Mouse (Mus musculus): Measurements from ENCODE around the gene Olfr543. TPM values are rescaled to one million over a fixed set of nuclear protein-coding genes. Genes with fewer than 3 reads are reported as not detected.

The Olfr543 gene
- not detected in 2 replicates for polyA plus RNA-seq (2015; fragmentation: Nextera tagmentation; extraction: Ambion mirVana)

DNA sequence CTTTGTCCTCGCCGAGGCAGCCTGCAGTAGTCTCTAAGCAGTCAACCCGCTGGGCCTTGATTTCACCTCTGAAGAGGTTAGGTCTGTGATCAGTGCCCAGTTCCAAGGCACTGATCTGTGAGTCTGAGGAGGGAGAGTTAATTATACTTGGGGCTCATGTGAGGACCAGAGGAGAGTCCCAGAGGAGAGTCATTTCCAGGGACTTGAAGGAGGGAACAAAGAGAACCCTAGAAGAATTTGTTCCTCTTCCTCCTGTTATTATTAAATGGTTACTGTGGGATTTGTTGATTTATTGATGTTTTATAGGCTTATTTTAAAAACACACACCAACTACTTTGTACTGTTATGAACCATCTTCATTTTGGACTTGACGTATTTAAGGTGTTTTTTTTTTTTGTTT, at the start of gene Olfr543:
Gene Olfr543 (minus strand): TSS at position 101 of the 400 bp plus-strand sequence.

DNA sequence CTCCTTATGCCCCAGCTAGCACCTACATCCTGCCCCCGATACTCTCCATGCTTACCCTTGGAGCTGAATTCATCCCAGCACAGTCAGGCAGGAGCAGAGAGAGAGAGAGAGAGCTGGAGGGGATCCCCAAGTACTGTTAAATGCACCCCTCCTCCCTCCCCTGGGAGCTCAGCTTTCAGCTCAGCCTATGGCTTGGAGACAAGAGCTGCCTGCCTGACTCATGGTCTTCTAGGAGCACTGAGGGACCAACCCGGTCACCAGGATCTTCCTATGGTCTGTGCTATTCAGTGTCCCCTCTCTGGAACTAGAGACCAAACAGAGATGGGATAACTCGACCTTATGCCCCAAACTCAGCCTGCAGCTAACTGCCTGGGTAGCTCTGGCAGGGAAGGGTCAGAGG, 18.0 kb upstream of the Olfr543 start, which contains the start of gene Olfr545:
Gene Olfr545 (minus strand): TSS at position 101 of the 400 bp plus-strand sequence.

DNA sequence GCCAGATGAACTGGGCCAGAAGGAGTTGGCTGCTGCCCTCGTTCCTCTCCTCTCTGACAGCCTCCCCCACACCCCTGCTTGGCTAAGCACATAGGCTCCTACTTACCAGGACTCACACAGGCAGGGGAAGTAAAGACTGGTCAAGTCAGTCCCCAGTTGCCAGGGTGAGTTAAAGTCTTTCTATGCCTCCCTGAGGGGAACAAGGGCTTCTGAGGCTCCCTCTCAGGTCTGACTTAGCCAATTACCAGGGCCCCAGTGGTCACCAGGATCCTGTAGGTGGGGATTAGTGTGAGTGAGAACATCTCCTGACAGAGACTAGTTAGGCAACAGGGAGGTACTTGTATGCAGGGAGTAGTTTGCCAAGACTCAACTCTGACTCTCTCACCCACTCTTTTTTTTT, 6.7 kb upstream of the Olfr543 start, which contains the start of gene Olfr544:
Gene Olfr544 (minus strand): TSS at position 153 of the 400 bp plus-strand sequence.

DNA sequence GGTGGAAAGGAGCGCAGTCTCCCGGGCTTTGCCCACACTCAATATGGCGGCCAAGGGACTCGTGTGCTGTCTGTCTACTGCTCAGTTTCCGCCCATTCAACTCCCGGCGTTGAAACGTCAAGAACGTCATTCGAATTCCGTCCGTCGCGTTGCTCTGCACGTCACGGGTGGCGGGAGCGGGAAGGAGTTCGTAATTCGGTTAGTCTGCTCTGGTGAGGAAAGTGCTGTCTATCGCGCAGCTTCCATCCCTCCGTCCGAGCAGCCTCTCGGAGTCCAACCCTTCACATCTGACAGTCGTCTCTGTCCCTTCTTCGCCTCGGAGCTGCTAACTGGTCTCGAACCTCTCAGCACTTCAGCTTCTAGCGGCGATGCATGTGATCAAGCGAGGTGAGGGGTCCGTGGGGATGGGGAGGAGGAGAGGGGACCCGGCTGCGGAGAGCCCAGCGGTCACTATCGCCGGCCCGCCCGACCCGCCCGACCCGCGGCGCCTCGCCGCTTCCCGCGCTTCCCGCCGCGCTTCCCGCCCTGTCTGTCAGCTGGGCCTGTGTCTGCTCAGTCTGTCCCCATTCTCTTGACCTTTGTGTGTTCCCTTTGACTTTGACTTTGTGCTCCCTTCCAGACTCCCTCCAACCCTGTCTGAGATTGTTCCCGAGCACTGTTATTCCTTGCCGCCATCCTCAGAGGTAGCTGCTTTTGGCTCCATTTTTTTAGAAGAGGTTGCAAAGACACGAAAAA, 39.7 kb downstream of the Olfr543 start, which contains the start of gene Rrm1:
Gene Rrm1 (plus strand): TSS at position 39 of the 735 bp plus-strand sequence.

Other genes with a start within 250 kb of the Olfr543 start
- 42.5 and 58.3 TPM in 2 replicates for gene Rhog, start 225.6 kb downstream of the Olfr543 start, polyA plus RNA-seq (2015; fragmentation: Nextera tagmentation; extraction: Ambion mirVana)
- 20.1 and 31.1 TPM in 2 replicates for gene Stim1, start 213.9 kb downstream of the Olfr543 start, polyA plus RNA-seq (2015; fragmentation: Nextera tagmentation; extraction: Ambion mirVana)
- gene Rrm1, start 40.0 kb downstream of the Olfr543 start, polyA plus RNA-seq (2015; fragmentation: Nextera tagmentation; extraction: Ambion mirVana) = 43.2 and 47.8 TPM in 2 replicates
- gene Olfr544, start 6.6 kb upstream of the Olfr543 start, polyA plus RNA-seq (2015; fragmentation: Nextera tagmentation; extraction: Ambion mirVana) = 0.08 TPM in 1 of 2 replicates, not detected in the other
- not detected in 2 replicates for gene Olfr545, start 17.9 kb upstream of the Olfr543 start, polyA plus RNA-seq (2015; fragmentation: Nextera tagmentation; extraction: Ambion mirVana)
- not detected in 2 replicates for gene Olfr547, start 53.1 kb upstream of the Olfr543 start, polyA plus RNA-seq (2015; fragmentation: Nextera tagmentation; extraction: Ambion mirVana)
- not detected in 2 replicates for gene Olfr548-ps1, start 59.2 kb upstream of the Olfr543 start, polyA plus RNA-seq (2015; fragmentation: Nextera tagmentation; extraction: Ambion mirVana)
- gene Olfr549, start 68.2 kb upstream of the Olfr543 start, polyA plus RNA-seq (2015; fragmentation: Nextera tagmentation; extraction: Ambion mirVana) = not detected in 2 replicates
- gene Trim21, start 83.8 kb upstream of the Olfr543 start, polyA plus RNA-seq (2015; fragmentation: Nextera tagmentation; extraction: Ambion mirVana) = 0.90 and 1.3 TPM in 2 replicates
- not detected in 2 replicates for gene Olfr550, start 89.8 kb upstream of the Olfr543 start, polyA plus RNA-seq (2015; fragmentation: Nextera tagmentation; extraction: Ambion mirVana)
- gene Olfr551, start 110.2 kb upstream of the Olfr543 start, polyA plus RNA-seq (2015; fragmentation: Nextera tagmentation; extraction: Ambion mirVana) = not detected in 2 replicates
- not detected in 2 replicates for gene Olfr552, start 116.1 kb upstream of the Olfr543 start, polyA plus RNA-seq (2015; fragmentation: Nextera tagmentation; extraction: Ambion mirVana)
- not detected in 2 replicates for gene Olfr553, start 136.5 kb upstream of the Olfr543 start, polyA plus RNA-seq (2015; fragmentation: Nextera tagmentation; extraction: Ambion mirVana)
- gene Olfr554, start 156.8 kb upstream of the Olfr543 start, polyA plus RNA-seq (2015; fragmentation: Nextera tagmentation; extraction: Ambion mirVana) = not detected in 2 replicates
- not detected in 2 replicates for gene Olfr555, start 177.1 kb upstream of the Olfr543 start, polyA plus RNA-seq (2015; fragmentation: Nextera tagmentation; extraction: Ambion mirVana)
- not detected in 2 replicates for gene Olfr556, start 183.2 kb upstream of the Olfr543 start, polyA plus RNA-seq (2015; fragmentation: Nextera tagmentation; extraction: Ambion mirVana)
- 9.6 and 9.9 TPM in 2 replicates for gene Trim68, start 205.6 kb upstream of the Olfr543 start, polyA plus RNA-seq (2015; fragmentation: Nextera tagmentation; extraction: Ambion mirVana)
- gene Olfr557, start 214.2 kb upstream of the Olfr543 start, polyA plus RNA-seq (2015; fragmentation: Nextera tagmentation; extraction: Ambion mirVana) = not detected in 2 replicates
- 0.25 and 0.54 TPM in 2 replicates for gene Olfr558, start 220.5 kb upstream of the Olfr543 start, polyA plus RNA-seq (2015; fragmentation: Nextera tagmentation; extraction: Ambion mirVana)
- not detected in 2 replicates for gene Olfr33, start 237.4 kb upstream of the Olfr543 start, polyA plus RNA-seq (2015; fragmentation: Nextera tagmentation; extraction: Ambion mirVana)
- gene Olfr559, start 245.8 kb upstream of the Olfr543 start, polyA plus RNA-seq (2015; fragmentation: Nextera tagmentation; extraction: Ambion mirVana) = not detected in 2 replicates

Data from adrenal gland, postnatal 0 days (tissue).